Mouse (Mus musculus) bone marrow macrophage, adult 2 months (primary cell): ENCODE measurements around the gene Gna14.

Source experiments
- CTCF ChIP-seq: IDR thresholded peaks from 2 replicates; pipeline ENCODE4 v1.5.1; 2012; ENCODE audit warnings: low read depth, mild to moderate bottlenecking, low read length, moderate library complexity
- POLR2A ChIP-seq: IDR thresholded peaks from 2 replicates; pipeline ENCODE4 v1.6.1; 2012; ENCODE audit warnings: mild to moderate bottlenecking, low read depth, low read length, borderline replicate concordance

DNA sequence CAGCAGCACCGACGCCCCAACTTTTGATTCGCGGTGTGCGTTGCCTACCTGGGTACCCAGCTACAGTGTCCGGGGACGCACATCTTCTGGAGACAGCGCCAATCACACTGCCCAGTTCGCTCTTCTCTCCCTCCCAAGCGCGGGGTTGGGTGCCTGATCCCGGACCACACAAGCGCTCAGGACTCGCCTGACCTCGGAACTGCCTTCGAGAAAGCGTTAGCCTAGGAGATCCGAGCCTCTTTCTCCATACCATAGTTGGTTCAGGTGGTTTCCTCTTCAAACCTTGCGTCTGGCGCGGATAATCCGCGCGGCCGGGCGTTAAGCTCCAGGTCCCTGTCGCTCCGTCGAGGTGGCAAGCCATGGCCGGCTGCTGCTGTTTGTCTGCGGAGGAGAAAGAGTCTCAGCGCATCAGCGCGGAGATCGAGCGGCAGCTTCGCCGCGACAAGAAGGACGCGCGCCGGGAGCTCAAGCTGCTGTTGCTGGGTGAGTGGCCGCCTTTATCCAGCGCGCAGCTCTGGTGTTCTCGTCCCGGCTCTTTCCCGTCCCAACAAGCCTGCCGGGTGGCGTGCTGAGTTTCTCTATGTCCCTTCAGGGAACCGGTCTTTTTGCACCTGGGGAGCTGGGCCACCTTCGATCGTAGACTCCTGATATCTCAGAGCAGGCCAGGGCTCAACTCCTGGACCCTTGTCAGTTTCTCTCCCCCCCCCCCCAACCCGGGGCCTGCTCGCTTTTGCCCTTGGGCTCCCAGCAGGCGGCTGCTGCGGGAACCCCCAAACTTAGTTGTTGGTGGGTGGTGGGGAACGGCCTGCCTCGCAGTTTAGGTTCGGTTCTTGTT lies 990 bp downstream of the Gna14 start:
- TF ChIP-seq CTCF (no peak; the same call in 1 of the 2 replicates), POLR2A (no peak)
